15 mouse cellular contexts compared by ENCODE assay signal in genomic region chr14:11892621-11893020, GRCm38 (mm10).
"Had no signal": no experiment of that assay in that cellular context is flagged by ENCODE, and none has a peak within 500 bp of the region (broad histone marks: within the 10 kb centered on the region; RNA-seq: fewer than 3 reads in every experiment).

No protein-coding gene starts in this region.

- H3K4me3 ChIP-seq: limb, embryonic 13.5 days; myocyte; neural tube, embryonic 12.5 days had no signal

- H3K4me1 ChIP-seq: neural tube, embryonic 12.5 days had no signal

- H3K27me3 ChIP-seq: limb, embryonic 13.5 days; neural tube, embryonic 12.5 days had no signal

- H3K9me3 ChIP-seq: limb, embryonic 13.5 days; neural tube, embryonic 12.5 days had no signal

- DNase-seq: kidney, adult 18-20 months; kidney, postnatal 10 days; kidney, postnatal 4 days; left cerebral cortex, postnatal 4 days; lung, adult 18-20 months; midbrain, embryonic 14.5 days; retina, postnatal 1 day; right cerebral cortex, postnatal 4 days; spleen, adult 18-20 months; thymus, adult 18-20 months; thymus, postnatal 25 days had no signal

- H3K36me3 ChIP-seq: limb, embryonic 13.5 days; neural tube, embryonic 12.5 days had no signal

- H3K27ac ChIP-seq: limb, embryonic 13.5 days; liver, embryonic 14.5 days; neural tube, embryonic 12.5 days had no signal

- H3K9ac ChIP-seq: limb, embryonic 13.5 days; liver, embryonic 14.5 days; neural tube, embryonic 12.5 days had no signal

- H3K4me2 ChIP-seq: limb, embryonic 13.5 days; neural tube, embryonic 12.5 days had no signal
